Mouse (Mus musculus) forebrain, embryonic 10.5 days (tissue): ENCODE data around the gene Bcar3. TPM values are rescaled to one million over a fixed set of nuclear protein-coding genes. Genes with fewer than 3 reads are reported as not detected.
"Not testable (repeated sequence)": the region's sequence is repeated elsewhere in the genome, so short reads cannot be mapped to it uniquely, and the experiment has no call there.

Source experiments
- DNase-seq: peaks from one replicate; pipeline ENCODE4 v3.0.0-alpha.2; 2017; ENCODE audit warnings: low spot score; ENCODE audit errors: extremely low spot score
- H3K27ac ChIP-seq: fragments of 300-500 bp; sonication (generic); 2 replicates; pipeline ENCODE4 v1.5.1; 2016; ENCODE audit warnings: mild to moderate bottlenecking
- H3K27me3 ChIP-seq: fragments of 300-500 bp; sonication (generic); 2 replicates; pipeline ENCODE4 v1.6.1; 2016; ENCODE audit warnings: mild to moderate bottlenecking; ENCODE audit not compliant: poor library complexity, severe bottlenecking
- H3K36me3 ChIP-seq: fragments of 300-500 bp; sonication (generic); replicated peaks from 2 replicates; pipeline ENCODE4 v1.6.1; 2016; ENCODE audit warnings: mild to moderate bottlenecking, moderate library complexity
- H3K4me1 ChIP-seq: fragments of 300-500 bp; sonication (generic); 2 replicates; pipeline ENCODE4 v1.6.1; 2016
- H3K4me3 ChIP-seq: fragments of 300-500 bp; sonication (generic); 2 replicates; pipeline ENCODE4 v1.5.1; 2016; ENCODE audit warnings: mild to moderate bottlenecking, moderate library complexity
- H3K9me3 ChIP-seq: fragments of 300-500 bp; sonication (generic); 2 replicates; pipeline ENCODE4 v1.6.1; 2016; ENCODE audit warnings: mild to moderate bottlenecking, moderate library complexity
- WGBS: fragments of 180-500 bp; shearing (Covaris S2); methylation state at CpG from one replicate; pipeline ENCODE4 v1.1.7; 2016; 5-methylcytosine and 5-hydroxymethylcytosine counted together
- polyA plus RNA-seq: library from polyadenylated mRNA; unstranded; fragments of >200 nt; fragmentation: Nextera tagmentation; extraction: Ambion mirVana; gene quantifications from 2 replicates; pipeline ENCODE4 v1.2.1, GENCODE M21; 2016

Gene Bcar3
- 15.7 and 16.2 TPM in 2 replicates for polyA plus RNA-seq

DNA sequence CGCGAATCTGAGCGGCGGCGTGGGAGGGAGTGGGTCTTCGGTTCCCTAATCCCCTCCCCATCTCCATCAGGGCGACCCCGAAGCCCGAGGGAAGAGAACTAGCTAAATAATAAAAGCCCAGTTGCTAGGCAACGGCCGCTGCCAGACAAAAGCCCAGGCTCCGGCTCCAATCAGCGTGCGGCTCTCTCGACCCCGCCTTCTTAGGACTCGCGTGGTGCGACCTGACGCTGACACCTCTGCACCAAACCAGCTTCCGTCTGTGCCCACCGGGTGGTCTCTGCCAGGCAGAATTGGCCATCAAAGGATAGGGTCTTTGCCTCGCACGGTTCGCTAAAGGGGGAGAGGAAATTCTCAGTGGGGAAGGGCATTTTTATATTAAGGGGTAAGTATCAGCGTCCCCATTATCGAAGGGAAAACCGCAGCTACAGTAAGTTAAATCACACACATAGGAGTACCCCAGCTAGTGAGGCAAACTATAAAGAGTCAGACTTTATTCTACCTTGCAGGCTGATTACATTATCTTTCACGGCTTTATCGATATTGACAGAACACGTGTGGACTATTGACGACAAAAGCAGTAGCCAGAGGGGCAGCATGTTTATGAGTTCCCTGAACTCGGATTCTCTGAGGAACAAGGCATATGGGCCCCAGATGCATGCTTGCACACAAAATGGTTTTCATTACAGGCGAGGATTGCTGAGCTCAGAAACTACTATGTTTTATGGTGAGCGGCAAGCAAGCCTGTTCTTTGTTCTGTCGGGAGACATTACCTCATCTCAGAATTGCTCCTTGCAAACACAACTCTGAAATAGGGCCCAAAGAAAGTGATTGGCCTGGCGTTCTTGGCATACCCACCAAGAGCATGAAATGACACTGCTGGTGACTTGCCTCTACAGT is at the start of gene Bcar3:
TSS of gene Bcar3 (plus strand) at position 183 of the 897 bp plus-strand sequence.
- Histone ChIP-seq H3K27ac (peak within 1 kb of the TSS; percentile 97), H3K9me3 (no peaks in the 10 kb centered on the region), H3K36me3 (no peaks in the 10 kb centered on the region), H3K4me3 (peak within 1 kb of the TSS; percentile 90), H3K27me3 (0 out of 2 replicates have a peak, but pooled peaks cover 3% of the 10 kb centered on the region), H3K4me1 (peaks cover 56% of the 10 kb centered on the region)
- DNase-seq = peak; percentile 95
- WGBS = 6% methylated on average over 37 of the region's 37 CpGs

DNA sequence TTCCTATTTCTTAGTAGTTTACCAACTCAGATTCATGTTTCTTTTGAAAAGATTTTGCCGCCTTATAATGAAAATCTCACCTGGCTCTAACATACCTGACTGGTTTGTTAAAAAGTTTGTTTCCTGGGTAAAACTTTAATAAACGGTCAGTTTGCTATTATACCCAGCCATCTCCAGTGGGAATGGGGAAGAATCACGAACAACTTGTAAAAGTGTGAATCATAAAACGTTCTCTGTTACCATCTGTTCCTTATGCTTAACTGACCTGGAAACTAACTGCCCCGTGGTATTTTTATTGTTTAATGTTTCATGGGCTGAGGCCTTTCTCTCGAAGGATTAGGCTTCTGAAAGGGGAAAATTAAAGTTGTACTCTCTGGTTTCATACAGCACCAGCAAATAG is 49.2 kb upstream of the Bcar3 start:
- WGBS = 51% methylated on average over 6 of the region's 6 CpGs
- Histone ChIP-seq H3K27ac (peak overlapping the region; percentile 94), H3K36me3 (no peaks in the 10 kb centered on the region), H3K4me1 (peaks cover 46% of the 10 kb centered on the region), H3K9me3 (no peaks in the 10 kb centered on the region), H3K27me3 (no peaks in the 10 kb centered on the region), H3K4me3 (peak overlapping the region; percentile 95)
- no peak for DNase-seq

DNA sequence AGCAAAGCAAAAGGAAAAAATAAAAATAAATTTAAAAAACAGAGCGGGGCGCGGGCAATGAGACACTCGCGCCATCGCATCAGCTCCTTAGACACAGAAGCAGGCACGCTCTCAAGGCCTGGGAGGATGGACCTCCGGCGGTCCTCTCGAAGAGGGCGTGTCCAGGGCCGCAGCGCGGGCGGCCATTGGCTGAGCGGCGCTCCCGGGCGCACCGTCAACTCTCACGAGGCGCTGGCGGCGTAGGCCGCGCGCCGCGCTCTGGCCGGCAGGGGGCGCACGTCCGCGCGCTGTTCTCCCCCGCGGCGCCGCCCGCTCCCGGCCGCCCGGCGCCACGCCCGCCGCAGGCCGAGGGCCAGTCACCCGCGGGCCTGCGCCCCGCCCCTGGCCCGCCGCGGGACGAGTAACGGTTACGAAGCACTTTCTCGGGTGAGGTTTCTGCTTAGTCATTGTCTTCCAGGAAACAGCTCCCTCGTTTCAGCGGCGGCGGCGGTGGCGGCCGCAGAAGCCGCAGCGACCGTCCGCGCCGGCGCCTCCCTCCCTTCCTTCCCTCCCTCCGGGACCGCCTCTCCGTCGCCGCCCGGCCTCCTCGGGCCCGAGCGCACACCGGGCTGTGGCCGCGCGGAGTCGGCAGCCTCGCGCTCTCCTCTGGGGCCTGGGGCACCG is 48.6 kb upstream of the Bcar3 start, which contains the start of gene Gclm:
TSS of gene Gclm (plus strand) at position 343 of the 663 bp plus-strand sequence.
- H3K4me3 ChIP-seq = peak within 1 kb of the TSS; percentile 95
- no peaks in the 10 kb centered on the region for H3K9me3 ChIP-seq
- under 1% methylated on average over 87 of the region's 90 CpGs for WGBS
- H3K27me3 ChIP-seq = no peaks in the 10 kb centered on the region
- peak; percentile 91 for DNase-seq
- H3K36me3 ChIP-seq = no peaks in the 10 kb centered on the region
- H3K27ac ChIP-seq = peak within 1 kb of the TSS; percentile 94
- peaks cover 46% of the 10 kb centered on the region for H3K4me1 ChIP-seq

DNA sequence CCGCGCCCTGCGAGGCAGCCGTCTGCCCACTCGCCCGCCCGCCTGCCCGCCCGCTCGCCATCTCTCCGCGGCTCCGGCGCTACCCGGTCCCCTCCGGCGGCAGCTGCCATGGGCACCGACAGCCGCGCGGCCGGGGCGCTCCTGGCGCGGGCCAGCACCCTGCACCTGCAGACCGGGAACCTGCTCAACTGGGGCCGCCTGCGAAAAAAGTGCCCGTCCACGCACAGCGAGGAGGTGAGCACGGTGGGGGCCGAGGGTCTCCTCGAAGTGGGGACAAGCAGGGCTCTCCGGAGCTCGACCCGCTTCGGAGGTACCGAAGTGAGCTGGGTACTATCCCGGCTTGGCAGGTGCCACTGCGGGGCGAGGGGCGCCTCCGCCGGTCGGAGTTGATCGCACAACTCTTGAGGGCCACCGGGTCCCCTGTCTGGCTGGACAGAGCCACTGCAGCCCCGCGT is 48.0 kb upstream of the Bcar3 start:
- H3K27ac ChIP-seq = peak overlapping the region; percentile 94
- WGBS = under 1% methylated on average over 50 of the region's 50 CpGs
- H3K4me3 ChIP-seq = peak overlapping the region; percentile 95
- peaks cover 46% of the 10 kb centered on the region for H3K4me1 ChIP-seq
- no peaks in the 10 kb centered on the region for H3K9me3 ChIP-seq
- no peaks in the 10 kb centered on the region for H3K27me3 ChIP-seq
- H3K36me3 ChIP-seq = no peaks in the 10 kb centered on the region
- DNase-seq = peak; percentile 70

DNA sequence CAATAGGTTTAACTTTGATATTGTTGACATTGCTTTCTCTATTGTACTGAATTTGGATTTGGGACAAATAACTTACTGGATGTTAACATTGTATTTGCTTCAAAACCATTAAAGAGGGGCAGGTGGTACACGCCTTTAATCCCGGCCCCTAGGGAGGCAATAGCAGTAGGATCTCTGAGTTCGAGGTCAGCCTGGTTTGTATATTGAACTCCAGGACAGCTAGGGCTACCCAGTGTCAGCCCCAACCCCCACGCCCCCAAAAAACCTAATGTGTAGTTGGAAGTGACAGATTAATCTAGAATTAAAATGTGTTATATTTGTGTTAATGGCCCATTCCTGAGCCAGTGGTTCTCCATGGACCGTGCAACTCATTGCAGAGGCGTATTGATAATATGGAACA is 47.5 kb upstream of the Bcar3 start:
- no peak for DNase-seq
- Histone ChIP-seq H3K27me3 (no peaks in the 10 kb centered on the region), H3K9me3 (no peaks in the 10 kb centered on the region), H3K27ac (peak overlapping the region; percentile 94), H3K4me3 (peak overlapping the region; percentile 95), H3K36me3 (peaks cover 3% of the 10 kb centered on the region; the same call in 1 of the 2 replicates), H3K4me1 (peaks cover 46% of the 10 kb centered on the region)
- WGBS = 32% methylated on average over 6 of the region's 6 CpGs

DNA sequence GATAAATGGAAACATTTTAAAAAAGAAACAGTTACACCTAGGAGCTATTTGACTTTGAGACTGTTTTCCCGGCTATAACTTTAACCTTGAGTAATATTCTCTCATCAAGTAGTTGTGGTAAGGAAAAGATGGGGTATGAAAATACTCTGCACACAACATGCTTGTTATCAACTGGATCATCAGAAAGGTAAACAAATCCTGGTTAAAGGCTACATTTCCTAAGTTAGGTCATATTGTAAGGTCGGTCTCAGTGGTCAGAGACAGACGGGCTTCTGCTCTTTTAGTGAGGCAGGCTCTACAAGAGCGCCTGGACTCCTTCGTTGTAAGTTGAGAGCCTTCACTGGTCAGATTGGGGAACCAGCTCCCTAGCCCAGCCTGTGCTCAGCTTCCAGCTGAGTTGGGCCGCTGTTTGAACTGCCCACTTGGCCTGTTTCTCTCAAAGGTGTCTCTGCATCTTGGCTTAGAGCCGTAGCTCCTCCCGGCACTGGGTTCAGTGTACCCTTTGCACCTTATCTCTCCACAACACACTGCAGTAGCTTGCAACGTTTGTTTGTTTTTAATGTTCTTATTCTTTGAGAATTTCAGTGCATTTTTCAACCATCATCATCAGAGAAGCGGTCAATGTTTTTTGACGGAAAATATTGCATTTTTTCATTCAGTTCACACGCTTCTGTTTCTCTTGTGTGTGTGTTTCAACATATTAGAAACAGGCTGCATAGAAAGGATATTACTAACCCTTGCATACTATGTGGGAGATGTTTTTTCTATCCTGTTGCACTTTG is 46.8 kb upstream of the Bcar3 start:
- Histone ChIP-seq H3K36me3 (peaks cover 6% of the 10 kb centered on the region; the same call in 1 of the 2 replicates), H3K4me3 (peak overlapping the region; percentile 95), H3K4me1 (peaks cover 46% of the 10 kb centered on the region), H3K9me3 (no peaks in the 10 kb centered on the region), H3K27me3 (no peaks in the 10 kb centered on the region), H3K27ac (no peak overlapping the region; the same call in 1 of the 2 replicates)
- DNase-seq = no peak
- 73% methylated on average over 12 of the region's 12 CpGs for WGBS

DNA sequence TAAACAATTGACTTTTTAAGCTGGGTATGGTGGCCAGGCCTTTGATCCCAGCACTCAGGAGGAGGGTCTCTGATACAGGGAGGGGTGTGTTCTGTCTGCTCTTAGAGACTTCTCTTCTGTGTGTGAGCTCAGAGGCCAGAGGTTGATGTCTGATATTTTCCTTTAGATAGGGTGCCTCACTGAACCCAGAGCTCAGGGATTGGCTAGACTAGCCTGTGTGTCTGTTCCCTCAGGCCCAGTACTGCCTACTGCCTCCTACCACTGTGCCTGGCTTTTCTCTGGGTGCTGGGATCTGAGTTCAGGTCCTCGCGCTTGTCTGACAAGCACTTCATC is 46.2 kb upstream of the Bcar3 start:
- Histone ChIP-seq H3K27ac (no peak overlapping the region), H3K36me3 (peaks cover 6% of the 10 kb centered on the region; the same call in 1 of the 2 replicates), H3K9me3 (no peaks in the 10 kb centered on the region), H3K27me3 (no peaks in the 10 kb centered on the region), H3K4me1 (peaks cover 45% of the 10 kb centered on the region), H3K4me3 (no peak overlapping the region)
- 99% methylated on average over 2 of the region's 2 CpGs for WGBS
- DNase-seq = no peak

DNA sequence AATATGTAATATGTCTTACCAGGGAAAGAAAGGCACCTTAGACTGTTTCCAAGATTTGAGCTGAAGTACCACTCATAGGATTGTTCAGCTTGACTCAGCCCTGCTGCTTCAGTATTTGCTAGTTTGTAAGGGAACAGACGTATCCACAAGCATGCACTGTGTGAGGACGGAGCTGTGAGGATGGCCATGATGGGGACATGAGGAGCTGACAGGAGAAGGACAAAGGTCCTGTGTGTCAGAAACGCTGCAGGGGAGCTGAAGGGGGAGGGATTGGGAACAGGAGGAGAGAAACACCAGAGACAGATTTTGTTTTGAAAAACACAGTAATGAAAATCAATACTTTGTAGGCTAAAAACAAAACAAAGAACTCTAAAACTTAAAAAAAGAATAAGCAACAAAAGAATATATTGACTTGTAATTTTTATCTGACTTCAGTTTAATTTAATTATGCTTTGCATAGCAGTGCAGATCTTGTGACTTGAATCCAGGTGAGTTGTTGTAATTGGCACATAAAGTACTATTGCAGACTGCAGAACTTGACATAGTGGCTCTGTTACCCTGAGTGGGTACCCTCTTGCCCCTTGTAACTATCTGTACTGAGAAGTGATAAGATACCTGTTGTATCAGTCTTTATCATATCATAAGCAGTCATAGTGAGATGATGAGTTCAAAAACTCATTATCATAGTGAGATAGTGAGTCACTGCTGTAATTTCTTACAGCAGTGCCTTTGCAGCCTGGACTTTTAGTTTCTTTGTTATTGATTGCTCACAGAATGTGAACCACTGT is 41.3 kb upstream of the Bcar3 start:
- no peak overlapping the region for H3K27ac ChIP-seq
- no peak overlapping the region for H3K4me3 ChIP-seq
- peaks cover 3% of the 10 kb centered on the region for H3K4me1 ChIP-seq
- WGBS = 45% methylated on average over 3 of the region's 3 CpGs
- DNase-seq = no peak
- H3K9me3 ChIP-seq = no peaks in the 10 kb centered on the region
- H3K36me3 ChIP-seq = peaks cover 6% of the 10 kb centered on the region; the same call in 1 of the 2 replicates
- no peaks in the 10 kb centered on the region for H3K27me3 ChIP-seq

DNA sequence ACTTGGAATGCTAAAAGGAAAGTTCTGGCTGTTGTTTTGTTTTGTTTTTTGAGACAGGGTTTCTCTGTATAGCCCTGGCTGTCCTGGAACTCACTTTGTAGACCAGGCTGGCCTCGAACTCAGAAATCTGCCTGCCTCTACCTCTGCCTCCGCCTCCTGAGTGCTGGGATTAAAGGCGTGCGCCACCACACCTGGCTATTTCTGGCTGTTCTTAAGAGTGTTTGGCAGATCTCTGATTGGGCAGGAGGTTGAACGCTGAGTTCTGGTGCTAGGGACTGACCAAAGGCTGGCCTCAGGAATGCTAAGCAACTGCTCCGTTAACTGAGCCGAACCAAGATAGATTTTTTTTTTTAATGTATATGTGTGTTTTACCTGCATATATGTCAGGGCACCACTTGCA is 39.9 kb upstream of the Bcar3 start:
- not testable (repeated sequence) for H3K27ac ChIP-seq, H3K9me3 ChIP-seq, H3K4me3 ChIP-seq, DNase-seq, H3K27me3 ChIP-seq, H3K4me1 ChIP-seq
- H3K36me3 ChIP-seq = peaks cover 11% of the 10 kb centered on the region; the same call in 1 of the 2 replicates
- WGBS = 89% methylated on average over 7 of the region's 7 CpGs

DNA sequence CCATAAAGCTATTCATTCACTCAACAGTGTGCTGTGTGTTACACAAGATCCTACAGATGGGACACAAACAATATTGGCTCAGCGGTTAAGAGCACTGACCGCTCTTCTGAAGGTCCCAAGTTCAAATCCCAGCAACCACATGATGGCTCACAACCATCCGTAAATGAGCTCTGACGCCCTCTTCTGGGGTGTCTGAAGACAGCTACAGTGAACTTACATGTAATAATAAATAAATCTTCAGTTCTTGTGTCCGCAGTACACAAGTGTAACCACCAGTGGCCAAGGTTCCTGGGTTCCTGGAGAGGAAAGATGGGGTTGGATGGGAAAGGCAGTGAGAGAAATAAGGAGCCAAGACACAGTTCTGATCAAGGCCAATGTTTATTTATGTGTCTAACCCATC is 23.9 kb upstream of the Bcar3 start:
- 66% methylated on average over 5 of the region's 5 CpGs for WGBS
- peaks cover 10% of the 10 kb centered on the region for H3K36me3 ChIP-seq
- H3K27me3 ChIP-seq = no peaks in the 10 kb centered on the region

DNA sequence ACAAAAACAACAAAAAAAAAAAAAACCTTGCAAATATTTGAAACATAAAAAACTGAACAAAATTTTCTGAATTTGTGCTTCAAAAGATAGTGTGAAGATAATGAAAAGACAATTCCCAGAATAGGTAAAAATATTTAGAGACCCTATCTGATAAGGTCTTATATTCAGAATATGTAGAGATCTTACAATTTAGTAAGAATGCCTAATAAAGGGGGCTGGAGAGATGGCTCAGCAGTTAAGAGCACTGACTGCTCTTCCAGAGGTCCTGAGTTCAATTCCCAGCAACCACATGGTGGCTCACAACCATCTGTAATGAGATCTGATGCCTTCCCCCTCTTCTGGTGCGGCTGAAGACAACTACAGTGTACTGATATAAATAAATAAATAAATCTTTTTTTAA is 21.4 kb upstream of the Bcar3 start:
- WGBS = 67% methylated on average over 1 of the region's 1 CpGs
- H3K4me3 ChIP-seq, H3K27ac ChIP-seq, H3K27me3 ChIP-seq, H3K9me3 ChIP-seq, DNase-seq: not testable (repeated sequence)
- peaks cover 25% of the 10 kb centered on the region for H3K36me3 ChIP-seq
- peaks cover 23% of the 10 kb centered on the region for H3K4me1 ChIP-seq

More for the DNA sequence above, 23.9 kb upstream of the Bcar3 start:
- no peak for DNase-seq
- Histone ChIP-seq H3K9me3 (no peaks in the 10 kb centered on the region), H3K4me3 (no peak overlapping the region), H3K27ac (no peak overlapping the region), H3K4me1 (peaks cover 2% of the 10 kb centered on the region)
